Mouse (Mus musculus) heart, postnatal 0 days (tissue): ENCODE data around the gene Ildr2. TPM values are rescaled to one million over a fixed set of nuclear protein-coding genes. Genes with fewer than 3 reads are reported as not detected.

Experiments
- ATAC-seq: fragments of 200-750 bp; cut with Nextera tagmentation; 2 replicates; pipeline ENCODE4 v1.8.0; 2017; ENCODE audit warnings: low read depth, moderate number of reproducible peaks, moderate library complexity; ENCODE audit not compliant: insufficient read depth
- DNase-seq: peaks from one replicate; pipeline ENCODE4 v3.0.0-alpha.2; 2016; ENCODE audit warnings: low spot score
- H3K27ac ChIP-seq: fragments of 300-500 bp; sonication (generic); 2 replicates; pipeline ENCODE4 v1.5.1; 2014; ENCODE audit warnings: low read depth, mild to moderate bottlenecking
- H3K27me3 ChIP-seq: fragments of 300-500 bp; sonication (generic); 2 replicates; pipeline ENCODE4 v1.6.1; 2014; ENCODE audit warnings: low read length, mixed read lengths; ENCODE audit not compliant: control insufficient read depth, insufficient read depth
- H3K36me3 ChIP-seq: fragments of 300-500 bp; sonication (generic); replicated peaks from 2 replicates; pipeline ENCODE4 v1.6.1; 2014; ENCODE audit warnings: low read length, mixed read lengths; ENCODE audit not compliant: control insufficient read depth, insufficient read depth
- H3K4me1 ChIP-seq: fragments of 300-500 bp; sonication (generic); 2 replicates; pipeline ENCODE4 v1.6.1; 2014; ENCODE audit warnings: antibody characterized with exemption; ENCODE audit not compliant: control insufficient read depth, insufficient read depth
- H3K4me2 ChIP-seq: fragments of 300-500 bp; sonication (generic); 2 replicates; pipeline ENCODE4 v1.6.1; 2014; ENCODE audit warnings: low read depth, mild to moderate bottlenecking, low read length, moderate library complexity
- H3K4me3 ChIP-seq: fragments of 300-500 bp; sonication (generic); 2 replicates; pipeline ENCODE4 v1.5.1; 2014; ENCODE audit warnings: low read depth, low read length
- H3K9ac ChIP-seq: fragments of 300-500 bp; sonication (generic); replicated peaks from 2 replicates; pipeline ENCODE4 v1.6.1; 2014; ENCODE audit warnings: low read depth, low read length, mixed read lengths
- H3K9me3 ChIP-seq: fragments of 300-500 bp; sonication (generic); replicated peaks from 2 replicates; pipeline ENCODE4 v1.6.1; 2016; ENCODE audit warnings: low read length; ENCODE audit not compliant: control insufficient read depth
- CTCF ChIP-seq: IDR thresholded peaks from 2 replicates; pipeline ENCODE4 v1.5.1; 2016; ENCODE audit warnings: antibody characterized with exemption, control low read depth, low read depth
- EP300 ChIP-seq: IDR thresholded peaks from 2 replicates; pipeline ENCODE4 v1.6.1; 2016; ENCODE audit warnings: antibody characterized with exemption, low read depth
- WGBS: fragments of 180-500 bp; shearing (Covaris S2); extraction: QIAGEN DNeasy Blood & Tissue Kit; methylation state at CpG from one replicate; pipeline ENCODE4 v1.1.7; 2014; 5-methylcytosine and 5-hydroxymethylcytosine counted together
- polyA plus RNA-seq: library from polyadenylated mRNA; unstranded; fragments of >200 nt; fragmentation: Nextera tagmentation; extraction: Ambion mirVana; gene quantifications from 2 replicates; pipeline ENCODE4 v1.2.1, GENCODE M21; 2015
- total RNA-seq: library from RNA; depleted of rRNA; stranded (reverse); fragments of >200 nt; gene quantifications from 2 replicates; pipeline ENCODE4 v1.2.3, GENCODE M21; 2014; ENCODE audit warnings: low replicate concordance

Gene Ildr2
- total and polyA plus RNA-seq, 2 experiments from 2014 or later, result 0.52 to 1.9 TPM

DNA sequence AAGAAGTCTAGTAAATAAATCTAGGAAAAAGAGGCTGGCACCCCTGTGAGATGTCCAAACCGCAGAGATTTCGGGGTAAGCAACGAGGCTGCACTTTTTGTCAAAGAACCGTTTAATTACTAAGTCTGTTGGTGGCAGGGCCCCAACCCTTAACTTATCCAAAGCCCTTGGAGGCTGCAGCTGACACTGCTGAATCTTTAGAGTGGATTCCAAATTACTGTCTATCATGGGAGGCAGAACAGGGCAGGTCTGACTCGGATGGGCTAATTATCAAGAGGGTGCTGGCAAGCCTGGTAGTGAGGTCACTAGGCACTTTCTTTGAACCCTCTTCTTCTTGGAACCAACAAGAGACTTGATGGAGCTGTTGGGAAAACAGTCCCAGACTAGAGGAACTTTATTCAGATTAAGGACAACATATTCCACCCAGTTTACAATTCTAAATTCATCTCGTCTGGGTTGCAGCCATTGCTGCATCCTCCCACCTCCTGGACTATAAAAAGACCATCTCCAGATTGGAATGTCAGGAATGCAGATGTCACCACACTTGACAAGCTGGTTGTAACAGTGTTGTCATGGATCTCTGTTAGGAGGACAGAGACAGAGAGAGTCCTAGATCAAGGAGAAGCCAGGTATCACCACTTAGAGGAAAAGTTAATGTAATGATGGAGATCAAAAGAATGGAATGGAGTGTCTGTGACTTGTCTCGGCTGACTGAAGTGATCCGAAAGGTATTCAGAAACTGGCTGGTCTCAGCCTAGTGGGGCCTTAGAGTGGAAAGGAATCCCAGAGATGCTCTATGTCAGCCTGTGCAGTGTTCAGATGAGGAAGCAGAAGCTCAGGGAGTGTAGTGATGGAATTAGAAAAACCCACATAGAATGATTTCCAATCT lies 50.7 kb downstream of the Ildr2 start:
- H3K9me3 ChIP-seq, result no peaks in the 10 kb centered on the region
- DNase-seq, result no peak
- peaks cover 26% of the 10 kb centered on the region for H3K27me3 ChIP-seq
- no peak overlapping the region for H3K4me3 ChIP-seq
- H3K9ac ChIP-seq, result no peak overlapping the region
- no peak overlapping the region for H3K4me2 ChIP-seq
- H3K4me1 ChIP-seq, result peaks cover 10% of the 10 kb centered on the region
- 60% methylated on average over 8 of the region's 8 CpGs for WGBS
- no peaks in the 10 kb centered on the region for H3K36me3 ChIP-seq
- TF ChIP-seq EP300 (no peak), CTCF (no peak)
- ATAC-seq, result no peak
- no peak overlapping the region for H3K27ac ChIP-seq

DNA sequence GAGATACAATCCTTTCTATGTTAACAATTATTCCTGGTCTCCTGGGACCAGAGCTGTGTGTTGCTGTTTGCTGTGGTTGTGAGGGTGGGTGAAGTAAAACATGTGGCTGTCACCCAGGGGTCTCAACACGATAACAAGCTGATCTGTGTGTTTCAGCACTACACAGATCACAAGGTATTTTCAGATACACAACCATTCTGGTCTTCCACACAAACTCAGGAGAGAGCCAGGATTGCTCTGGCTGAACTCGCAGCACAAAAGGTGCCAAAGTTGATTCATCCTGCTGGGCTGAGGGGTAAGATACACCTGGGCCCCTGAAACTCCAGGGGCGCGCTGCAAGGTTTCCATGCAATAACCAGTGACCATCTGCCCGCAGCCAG lies 54.5 kb downstream of the Ildr2 start:
- H3K9me3 ChIP-seq, result no peaks in the 10 kb centered on the region
- no peaks in the 10 kb centered on the region for H3K36me3 ChIP-seq
- TF ChIP-seq CTCF (no peak), EP300 (no peak)
- no peak overlapping the region for H3K9ac ChIP-seq
- no peak overlapping the region for H3K27ac ChIP-seq
- peaks cover 12% of the 10 kb centered on the region for H3K4me1 ChIP-seq
- ATAC-seq, result no peak
- H3K27me3 ChIP-seq, result peaks cover 38% of the 10 kb centered on the region
- 21% methylated on average over 5 of the region's 5 CpGs for WGBS
- peak overlapping the region; percentile 47 for H3K4me3 ChIP-seq
- H3K4me2 ChIP-seq, result peak overlapping the region; percentile 84
- no peak for DNase-seq

DNA sequence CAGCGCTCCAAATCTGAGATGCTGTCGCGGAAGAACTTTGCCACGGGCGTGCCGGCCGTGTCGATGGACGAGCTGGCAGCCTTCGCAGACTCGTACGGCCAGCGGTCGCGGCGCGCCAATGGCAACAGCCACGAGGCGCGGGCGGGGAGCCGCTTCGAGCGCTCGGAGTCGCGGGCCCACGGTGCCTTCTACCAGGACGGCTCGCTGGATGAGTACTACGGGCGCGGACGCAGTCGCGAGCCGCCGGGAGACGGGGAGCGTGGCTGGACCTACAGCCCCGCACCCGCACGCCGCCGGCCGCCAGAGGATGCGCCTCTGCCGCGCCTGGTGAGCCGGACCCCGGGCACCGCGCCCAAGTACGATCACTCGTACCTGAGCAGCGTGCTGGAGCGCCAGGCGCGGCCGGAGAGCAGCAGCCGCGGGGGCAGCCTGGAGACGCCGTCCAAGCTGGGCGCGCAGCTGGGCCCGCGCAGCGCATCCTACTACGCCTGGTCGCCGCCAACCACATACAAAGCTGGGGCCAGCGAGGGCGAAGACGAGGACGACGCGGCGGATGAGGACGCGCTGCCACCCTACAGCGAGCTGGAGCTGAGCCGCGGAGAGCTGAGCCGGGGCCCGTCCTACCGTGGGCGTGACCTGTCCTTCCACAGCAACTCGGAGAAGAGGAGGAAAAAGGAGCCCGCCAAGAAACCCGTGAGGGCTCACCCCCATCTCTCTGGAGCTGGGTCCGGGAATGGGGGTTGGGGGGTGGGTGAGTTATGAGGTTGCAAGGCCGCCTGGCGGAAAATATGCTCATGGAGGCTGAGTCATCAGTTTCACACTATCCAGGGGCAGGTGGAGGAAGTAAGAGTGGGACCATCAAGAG lies 55.1 kb downstream of the Ildr2 start:
- ATAC-seq (peak; percentile 27), DNase-seq (no peak)
- no peak for TF ChIP-seq CTCF
- no peak for TF ChIP-seq EP300
- Histone ChIP-seq H3K4me3 (peak overlapping the region; percentile 47), H3K27me3 (peaks cover 38% of the 10 kb centered on the region), H3K36me3 (no peaks in the 10 kb centered on the region), H3K4me1 (peaks cover 12% of the 10 kb centered on the region), H3K4me2 (peak overlapping the region; percentile 84), H3K9ac (no peak overlapping the region), H3K9me3 (no peaks in the 10 kb centered on the region), H3K27ac (no peak overlapping the region)
- under 1% methylated on average over 72 of the region's 94 CpGs for WGBS

DNA sequence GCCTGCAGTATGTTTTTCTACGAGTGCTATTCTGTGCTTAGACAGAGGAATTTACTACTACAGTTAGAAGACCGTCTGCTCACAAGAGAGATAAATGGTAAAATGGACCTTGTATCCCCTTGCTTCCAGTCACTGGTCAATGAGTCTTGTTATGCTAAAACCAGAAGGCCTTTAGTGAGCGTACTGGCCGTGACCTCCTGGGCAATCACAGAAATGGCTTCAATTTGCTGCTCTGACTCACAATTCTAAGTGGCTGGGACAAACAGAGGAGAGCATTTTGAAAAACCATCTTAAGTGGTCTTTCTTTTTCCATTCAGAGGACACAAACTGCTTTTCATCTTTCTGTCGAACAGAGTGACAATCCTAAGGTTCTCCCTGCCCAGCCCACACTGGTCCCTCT lies 57.2 kb downstream of the Ildr2 start:
- no peak for TF ChIP-seq CTCF
- TF ChIP-seq EP300, result no peak
- H3K4me2 ChIP-seq, result no peak overlapping the region
- no peaks in the 10 kb centered on the region for H3K36me3 ChIP-seq
- H3K9me3 ChIP-seq, result no peaks in the 10 kb centered on the region
- 70% methylated on average over 5 of the region's 5 CpGs for WGBS
- H3K4me3 ChIP-seq, result no peak overlapping the region
- DNase-seq (no peak), ATAC-seq (no peak)
- peaks cover 38% of the 10 kb centered on the region for H3K27me3 ChIP-seq
- no peak overlapping the region for H3K27ac ChIP-seq
- peaks cover 12% of the 10 kb centered on the region for H3K4me1 ChIP-seq
- H3K9ac ChIP-seq, result no peak overlapping the region

DNA sequence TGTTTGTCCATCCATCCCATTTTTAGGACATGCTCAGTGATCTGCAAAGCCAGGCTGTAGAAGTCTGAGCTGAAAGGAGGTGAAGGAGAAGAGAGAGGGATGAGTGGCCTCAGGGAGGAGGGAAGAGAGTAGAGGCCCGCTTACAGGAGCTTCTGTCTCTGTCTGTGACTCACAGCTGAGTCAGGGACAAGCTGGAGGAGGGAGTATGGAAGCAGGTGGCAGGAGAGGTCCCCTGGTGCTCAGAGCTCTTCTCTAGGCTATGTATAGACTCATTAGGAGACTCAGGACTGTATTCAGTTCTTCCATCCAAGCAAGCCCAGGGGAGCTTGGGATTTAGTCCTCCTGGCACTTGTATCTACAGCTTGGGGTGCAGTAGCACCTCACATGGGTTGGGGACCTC lies 59.7 kb downstream of the Ildr2 start:
- H3K4me2 ChIP-seq, result no peak overlapping the region
- WGBS, result 30% methylated on average over 1 of the region's 1 CpGs
- ATAC-seq, result no peak
- no peaks in the 10 kb centered on the region for H3K36me3 ChIP-seq
- H3K27me3 ChIP-seq, result peaks cover 21% of the 10 kb centered on the region
- no peak for TF ChIP-seq CTCF
- no peak for TF ChIP-seq EP300
- no peak overlapping the region for H3K9ac ChIP-seq
- no peak overlapping the region for H3K27ac ChIP-seq
- peaks cover 12% of the 10 kb centered on the region for H3K4me1 ChIP-seq
- DNase-seq, result no peak
- H3K9me3 ChIP-seq, result no peaks in the 10 kb centered on the region
- no peak overlapping the region for H3K4me3 ChIP-seq
